Mouse (Mus musculus): ENCODE results near the gene Prpf40b. TPM values are rescaled to one million over a fixed set of nuclear protein-coding genes. Genes with fewer than 3 reads are reported as not detected.

Gene Prpf40b
- total and polyA plus RNA-seq, 2 experiments from 2014 or later, result 97.9 to 107 TPM

DNA sequence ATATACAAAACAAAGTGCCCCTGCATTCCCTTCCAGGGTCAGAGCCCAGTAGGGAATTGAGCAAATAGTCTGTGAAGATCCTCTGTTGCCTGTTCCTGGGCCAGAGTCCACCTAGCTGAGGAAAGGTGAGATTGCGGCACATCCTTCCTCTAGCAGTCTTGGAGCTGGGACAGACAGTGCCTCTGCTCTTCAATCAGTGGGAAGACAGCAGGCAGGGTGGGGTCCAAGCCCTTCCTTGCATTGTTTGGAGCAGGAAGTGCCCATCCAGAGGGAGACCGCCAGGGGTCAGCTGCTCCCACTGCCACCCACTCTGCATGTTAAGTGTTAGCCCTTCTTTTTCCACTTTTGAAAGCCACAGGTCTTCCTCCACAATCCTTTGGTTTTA, 22.4 kb downstream of the Prpf40b start:
- Histone ChIP-seq H3K36me3 (ENCODE audit: insufficient read depth, low read length) (peaks cover 81% of the 10 kb centered on the region), H3K4me2 (ENCODE audit: low read depth, low read length, poor library complexity, severe bottlenecking) (no peak overlapping the region), H3K9ac (replicated peaks; ENCODE audit: low read length, poor library complexity, severe bottlenecking) (no peak overlapping the region), H3K27me3 (ENCODE audit: insufficient read depth, low read length) (no peaks in the 10 kb centered on the region), H3K27ac (ENCODE audit: low read depth, low read length) (peak overlapping the region; percentile 74), H3K4me1 (ENCODE audit: insufficient read depth, low read length) (no peaks in the 10 kb centered on the region), H3K9me3 (ENCODE audit: low read length) (no peaks in the 10 kb centered on the region), H3K4me3 (ENCODE audit: low read depth, low read length) (no peak overlapping the region)
- DNase-seq (ENCODE audit: low spot score) (no peak), ATAC-seq (ENCODE audit: low FRiP score) (no peak)
- TF ChIP-seq CTCF (IDR thresholded peaks at IDR 0.05), result peak; percentile 26; the same call in 1 of the 2 replicates
- 81% methylated on average over 2 of the region's 2 CpGs for WGBS

DNA sequence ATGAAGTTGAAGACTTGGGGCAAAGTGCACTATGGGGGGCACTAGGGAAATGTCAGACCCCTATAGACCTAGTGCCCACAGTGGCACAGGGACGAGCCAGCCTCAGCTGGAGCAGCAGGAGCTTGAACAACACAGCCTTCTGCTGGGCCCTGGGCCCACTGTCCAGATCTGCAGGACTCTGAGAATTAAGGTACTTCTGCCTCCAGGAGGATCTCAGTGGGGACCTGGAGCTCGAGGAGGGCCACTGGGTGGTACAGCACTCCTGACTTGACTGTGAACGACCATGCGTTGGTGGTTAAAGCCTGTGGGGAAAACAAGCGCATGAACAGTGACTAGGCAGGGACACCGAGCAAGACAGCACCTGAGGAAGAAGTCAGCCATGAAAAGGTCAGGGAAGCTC, 23.2 kb downstream of the Prpf40b start:
- no peaks in the 10 kb centered on the region for H3K4me1 ChIP-seq (ENCODE audit: insufficient read depth, low read length)
- no peak for TF ChIP-seq CTCF (IDR thresholded peaks at IDR 0.05)
- no peak overlapping the region for H3K4me2 ChIP-seq (ENCODE audit: low read depth, low read length, poor library complexity, severe bottlenecking)
- no peak overlapping the region for H3K4me3 ChIP-seq (ENCODE audit: low read depth, low read length)
- H3K27ac ChIP-seq (ENCODE audit: low read depth, low read length), result peak overlapping the region; percentile 74; the same call in 1 of the 2 replicates
- H3K9me3 ChIP-seq (ENCODE audit: low read length), result no peaks in the 10 kb centered on the region
- WGBS, result 84% methylated on average over 6 of the region's 6 CpGs
- ATAC-seq (ENCODE audit: low FRiP score) (no peak), DNase-seq (ENCODE audit: low spot score) (no peak)
- peaks cover 76% of the 10 kb centered on the region for H3K36me3 ChIP-seq (ENCODE audit: insufficient read depth, low read length)
- H3K27me3 ChIP-seq (ENCODE audit: insufficient read depth, low read length), result no peaks in the 10 kb centered on the region
- H3K9ac ChIP-seq (replicated peaks; ENCODE audit: low read length, poor library complexity, severe bottlenecking), result no peak overlapping the region

- ATAC-seq (ENCODE audit: low FRiP score) (no peak), DNase-seq (ENCODE audit: low spot score) (no peak)
- TF ChIP-seq CTCF (IDR thresholded peaks at IDR 0.05), result no peak
- Histone ChIP-seq H3K4me1 (ENCODE audit: insufficient read depth, low read length) (no peaks in the 10 kb centered on the region), H3K4me2 (ENCODE audit: low read depth, low read length, poor library complexity, severe bottlenecking) (no peak overlapping the region), H3K27me3 (ENCODE audit: insufficient read depth, low read length) (no peaks in the 10 kb centered on the region), H3K9me3 (ENCODE audit: low read length) (no peaks in the 10 kb centered on the region), H3K36me3 (ENCODE audit: insufficient read depth, low read length) (peaks cover 73% of the 10 kb centered on the region), H3K4me3 (ENCODE audit: low read depth, low read length) (no peak overlapping the region), H3K9ac (replicated peaks; ENCODE audit: low read length, poor library complexity, severe bottlenecking) (no peak overlapping the region), H3K27ac (ENCODE audit: low read depth, low read length) (no peak overlapping the region)
- 90% methylated on average over 14 of the region's 14 CpGs for WGBS
Observed at GRCm38 (mm10) chr15:99318861-99319410, 24.0 kb downstream of the Prpf40b start.

DNA sequence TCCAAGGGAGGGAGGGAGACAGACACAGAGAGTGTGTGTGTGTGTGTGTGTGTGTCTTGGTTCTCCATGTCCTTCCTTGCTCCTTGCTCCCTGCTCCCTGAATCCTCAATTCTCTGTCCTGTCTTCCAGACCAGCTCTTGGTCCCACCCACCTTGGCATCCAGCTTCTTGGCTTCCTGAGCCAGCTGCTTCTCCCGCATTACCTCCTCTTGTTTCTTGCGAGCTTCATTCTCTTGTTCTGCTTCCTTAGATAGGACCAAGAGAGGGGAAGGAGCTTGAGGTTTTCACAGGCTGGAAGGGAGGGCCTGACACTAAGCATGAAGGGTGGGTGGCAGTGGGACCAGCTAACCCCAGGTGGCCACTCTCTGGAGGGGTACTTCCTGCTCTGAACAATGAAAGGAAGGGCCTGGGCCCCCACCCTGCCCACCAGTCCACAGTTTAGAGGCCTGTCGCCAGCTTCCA, 24.6 kb downstream of the Prpf40b start:
- Histone ChIP-seq H3K9me3 (ENCODE audit: low read length) (no peaks in the 10 kb centered on the region), H3K36me3 (ENCODE audit: insufficient read depth, low read length) (peaks cover 69% of the 10 kb centered on the region), H3K4me2 (ENCODE audit: low read depth, low read length, poor library complexity, severe bottlenecking) (no peak overlapping the region), H3K4me1 (ENCODE audit: insufficient read depth, low read length) (no peaks in the 10 kb centered on the region), H3K9ac (replicated peaks; ENCODE audit: low read length, poor library complexity, severe bottlenecking) (no peak overlapping the region), H3K4me3 (ENCODE audit: low read depth, low read length) (no peak overlapping the region), H3K27me3 (ENCODE audit: insufficient read depth, low read length) (no peaks in the 10 kb centered on the region), H3K27ac (ENCODE audit: low read depth, low read length) (no peak overlapping the region)
- ATAC-seq (ENCODE audit: low FRiP score), result no peak
- 85% methylated on average over 3 of the region's 3 CpGs for WGBS
- no peak for DNase-seq (ENCODE audit: low spot score)
- TF ChIP-seq CTCF (IDR thresholded peaks at IDR 0.05), result no peak

GRCm38 (mm10) chr15:99320168-99320674, 25.3 kb downstream of the Prpf40b start:
- no peak for ATAC-seq (ENCODE audit: low FRiP score)
- Histone ChIP-seq H3K9ac (replicated peaks; ENCODE audit: low read length, poor library complexity, severe bottlenecking) (no peak overlapping the region), H3K27ac (ENCODE audit: low read depth, low read length) (no peak overlapping the region), H3K4me2 (ENCODE audit: low read depth, low read length, poor library complexity, severe bottlenecking) (no peak overlapping the region), H3K27me3 (ENCODE audit: insufficient read depth, low read length) (no peaks in the 10 kb centered on the region), H3K4me1 (ENCODE audit: insufficient read depth, low read length) (no peaks in the 10 kb centered on the region), H3K9me3 (ENCODE audit: low read length) (no peaks in the 10 kb centered on the region), H3K36me3 (ENCODE audit: insufficient read depth, low read length) (peaks cover 68% of the 10 kb centered on the region), H3K4me3 (ENCODE audit: low read depth, low read length) (no peak overlapping the region)
- no peak for TF ChIP-seq CTCF (IDR thresholded peaks at IDR 0.05)
- WGBS, result 80% methylated on average over 10 of the region's 10 CpGs
- DNase-seq (ENCODE audit: low spot score), result no peak

- no peaks in the 10 kb centered on the region for H3K4me1 ChIP-seq (ENCODE audit: insufficient read depth, low read length)
- no peak overlapping the region for H3K4me2 ChIP-seq (ENCODE audit: low read depth, low read length, poor library complexity, severe bottlenecking)
- peaks cover 67% of the 10 kb centered on the region for H3K36me3 ChIP-seq (ENCODE audit: insufficient read depth, low read length)
- H3K27me3 ChIP-seq (ENCODE audit: insufficient read depth, low read length), result no peaks in the 10 kb centered on the region
- H3K9ac ChIP-seq (replicated peaks; ENCODE audit: low read length, poor library complexity, severe bottlenecking), result no peak overlapping the region
- ATAC-seq (ENCODE audit: low FRiP score), result no peak
- WGBS, result 84% methylated on average over 9 of the region's 9 CpGs
- H3K4me3 ChIP-seq (ENCODE audit: low read depth, low read length), result no peak overlapping the region
- no peak overlapping the region for H3K27ac ChIP-seq (ENCODE audit: low read depth, low read length)
- TF ChIP-seq CTCF (IDR thresholded peaks at IDR 0.05), result 0 out of 2 replicates have a peak, but pooled peaks have one; percentile 4
- no peak for DNase-seq (ENCODE audit: low spot score)
- no peaks in the 10 kb centered on the region for H3K9me3 ChIP-seq (ENCODE audit: low read length)
Observed at GRCm38 (mm10) chr15:99320978-99321377, 26.1 kb downstream of the Prpf40b start.

All from midbrain, postnatal 0 days (tissue).